Mouse (Mus musculus): Measurements from ENCODE around the gene Mroh2a.

The Mroh2a gene

DNA sequence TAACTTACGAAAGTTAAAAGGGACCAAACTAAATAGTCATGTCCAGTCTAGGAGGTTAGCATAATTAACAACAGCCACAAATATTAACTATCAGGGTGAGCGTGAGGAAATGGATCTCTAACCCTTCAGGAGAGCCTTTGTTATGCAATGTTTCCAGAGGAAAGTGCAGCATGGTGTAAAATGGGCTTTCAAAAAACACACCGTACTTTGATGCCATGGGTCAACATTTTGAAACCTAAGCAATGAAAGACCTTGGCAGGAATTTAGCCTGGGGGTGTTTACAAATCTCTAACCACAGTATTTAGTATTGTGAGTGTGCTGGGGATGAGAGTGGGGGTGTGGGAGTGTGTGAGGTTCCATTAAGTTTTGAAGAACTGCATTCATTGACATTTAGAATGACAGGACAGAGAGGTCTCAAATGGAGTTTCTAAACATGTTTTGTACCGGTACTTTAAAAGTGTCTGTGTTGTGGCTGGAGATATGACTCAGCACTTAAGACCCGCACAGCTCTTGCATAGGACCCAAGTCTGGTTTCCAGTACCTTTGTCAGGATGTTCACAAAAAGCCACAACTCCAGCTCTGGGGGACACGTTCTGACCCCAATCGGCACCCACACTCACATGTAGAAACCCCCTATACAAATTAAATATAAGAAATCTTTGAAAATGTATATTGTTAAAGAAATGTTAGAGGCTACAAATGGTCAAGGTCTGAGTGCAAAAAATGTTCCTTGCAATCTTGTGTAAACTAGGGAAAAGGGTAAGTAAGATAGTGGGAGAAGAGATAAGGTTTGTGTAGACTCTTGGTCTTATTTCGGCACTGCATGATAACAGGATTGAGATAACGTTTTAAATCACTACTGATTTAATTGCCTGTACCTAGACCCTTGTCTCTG is 52.6 kb downstream of the Mroh2a start:
- DNase-seq, result no peak

DNA sequence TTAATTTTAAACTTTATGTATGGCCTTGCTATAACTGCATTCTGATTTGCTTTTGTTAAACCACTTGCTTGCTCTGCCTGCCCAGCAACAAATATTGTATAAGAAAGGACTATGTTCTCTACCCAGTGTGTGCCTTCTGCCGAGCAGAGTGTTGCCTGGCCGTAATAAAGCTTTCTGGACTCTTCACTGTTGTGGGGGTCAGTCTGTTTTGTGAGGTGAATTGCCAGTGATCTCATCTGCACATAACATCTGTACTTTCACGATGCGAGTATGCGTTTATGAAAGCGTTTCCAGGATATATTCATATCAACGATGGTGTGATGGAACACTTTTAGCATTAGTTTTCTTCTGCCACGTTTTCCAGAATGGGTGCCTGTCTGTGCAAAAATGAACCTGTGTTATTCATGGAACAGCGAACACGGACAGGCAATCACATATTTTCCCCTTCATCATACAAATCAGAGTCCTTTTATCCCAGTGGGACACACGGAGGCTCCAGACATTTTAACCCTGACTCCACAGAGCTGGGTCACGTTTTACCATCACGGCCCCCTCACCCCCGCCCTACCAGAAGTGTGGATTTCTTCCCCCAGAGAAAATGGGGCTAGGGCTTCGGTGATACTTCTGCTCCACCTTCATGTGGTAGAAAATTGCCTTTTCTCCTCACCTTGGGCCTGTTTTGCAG is 53.4 kb downstream of the Mroh2a start:
- no peak for DNase-seq

DNA sequence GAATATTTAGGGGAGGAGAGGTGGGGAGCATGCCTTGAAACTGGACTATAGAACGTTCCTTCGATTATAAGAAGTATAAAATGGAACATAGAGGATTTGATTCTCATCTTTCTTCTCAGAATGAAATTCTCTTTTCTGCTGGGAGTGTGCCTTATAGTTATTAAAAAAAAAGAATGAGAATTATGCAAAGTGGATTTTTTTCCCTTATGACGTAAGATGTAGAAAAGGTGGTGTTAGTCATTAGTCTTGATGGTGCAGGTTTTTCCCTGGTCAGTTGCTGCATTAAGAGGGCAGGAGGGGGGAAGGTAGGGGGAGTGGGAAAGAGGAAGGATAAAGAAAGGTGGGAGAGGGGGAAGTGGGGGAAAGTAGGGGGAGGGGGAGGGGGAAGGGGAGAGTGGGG is 55.5 kb downstream of the Mroh2a start:
- DNase-seq, result no peak

DNA sequence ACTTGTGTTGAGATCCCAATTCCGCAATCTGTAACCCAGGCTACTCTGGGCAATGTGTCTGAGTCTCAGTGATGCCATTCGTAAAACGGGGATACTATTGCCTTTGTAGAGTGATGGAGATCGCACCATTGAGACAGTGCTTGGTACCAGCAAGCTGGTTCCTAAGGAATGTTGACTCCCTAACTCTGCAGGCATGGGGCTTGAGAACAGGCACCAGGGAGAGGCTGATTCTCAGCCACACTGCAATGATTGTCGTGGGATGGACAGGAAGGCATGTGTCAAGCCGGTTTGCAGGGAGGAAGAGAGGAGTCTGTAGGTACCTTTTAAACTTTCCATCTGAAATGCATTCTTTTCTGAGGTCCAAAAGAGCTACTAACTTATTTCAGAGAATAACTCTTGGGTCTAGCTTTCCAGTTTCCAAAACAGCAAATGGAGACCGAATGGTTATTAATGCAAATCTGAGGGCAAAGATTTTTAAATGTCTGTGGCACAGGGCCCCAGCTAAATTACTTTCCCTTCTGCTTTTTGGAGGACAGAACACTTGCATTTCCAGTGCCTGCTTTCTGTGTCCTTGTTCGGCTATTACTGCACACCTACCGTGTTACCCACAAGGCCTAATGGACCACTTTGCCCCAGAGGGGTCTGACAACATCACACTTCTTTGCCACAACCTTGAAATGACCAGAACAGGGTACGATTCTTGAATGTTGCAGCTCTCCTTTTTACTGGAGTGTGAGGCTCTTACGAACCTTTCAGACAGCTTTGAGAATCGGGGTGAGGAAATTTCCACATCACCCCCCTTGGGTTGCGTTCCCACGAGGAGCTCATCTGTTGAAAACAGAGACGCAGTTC is 56.8 kb downstream of the Mroh2a start:
- peak; percentile 10 for DNase-seq

DNA sequence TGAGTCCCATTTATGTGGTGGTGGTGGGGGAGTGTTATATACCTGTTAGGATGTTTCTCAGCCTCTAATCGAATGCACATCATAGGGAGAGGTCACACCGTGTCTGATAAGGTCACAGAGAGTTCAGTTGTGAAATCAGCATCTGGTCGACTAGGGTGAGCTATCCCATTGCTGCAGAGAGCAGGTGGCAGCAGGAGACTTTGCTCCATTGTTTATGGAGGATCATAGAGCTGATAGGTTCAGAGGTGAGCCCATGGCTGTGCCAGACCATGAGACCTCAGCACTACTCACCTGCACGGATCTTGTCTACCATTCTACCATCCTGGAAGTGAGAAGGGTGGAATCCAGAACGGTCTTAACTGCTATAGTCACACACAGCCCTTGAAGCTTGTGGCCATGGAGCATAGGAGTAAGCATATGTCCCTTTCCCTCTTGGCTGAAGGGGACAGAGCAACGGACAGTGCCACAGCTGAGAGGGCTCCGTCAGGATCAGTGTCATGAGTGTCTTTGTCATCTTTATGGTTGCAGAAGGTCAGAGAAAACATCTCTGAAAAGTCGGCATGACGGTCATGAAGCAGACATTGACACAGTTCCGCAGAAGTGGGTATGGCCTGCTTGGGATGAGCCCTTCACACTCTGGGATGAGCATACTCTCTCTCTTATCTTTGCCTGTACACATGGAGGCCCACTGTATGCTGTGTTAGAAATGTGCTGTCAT is 57.6 kb downstream of the Mroh2a start:
- peak; percentile 13 for DNase-seq

DNA sequence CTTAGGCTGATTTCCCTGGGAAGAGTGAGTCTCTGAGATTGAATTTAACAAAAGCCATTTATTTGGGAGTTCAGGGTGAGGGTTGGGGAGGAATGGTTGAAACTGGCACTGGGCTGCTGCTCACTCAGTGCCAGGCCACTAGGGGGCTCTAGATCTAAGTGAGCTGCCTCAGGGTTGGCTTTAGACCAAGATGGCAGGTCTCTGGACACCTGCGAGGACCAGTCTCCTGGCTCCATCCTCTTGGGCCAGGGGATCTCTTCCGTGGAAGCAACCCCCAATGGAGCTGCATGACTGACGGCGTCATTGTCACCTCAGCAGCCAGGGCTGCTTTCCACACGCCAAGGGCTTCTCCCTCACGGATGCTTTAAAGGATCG is 58.1 kb downstream of the Mroh2a start:
- peak; percentile 61 for DNase-seq

DNA sequence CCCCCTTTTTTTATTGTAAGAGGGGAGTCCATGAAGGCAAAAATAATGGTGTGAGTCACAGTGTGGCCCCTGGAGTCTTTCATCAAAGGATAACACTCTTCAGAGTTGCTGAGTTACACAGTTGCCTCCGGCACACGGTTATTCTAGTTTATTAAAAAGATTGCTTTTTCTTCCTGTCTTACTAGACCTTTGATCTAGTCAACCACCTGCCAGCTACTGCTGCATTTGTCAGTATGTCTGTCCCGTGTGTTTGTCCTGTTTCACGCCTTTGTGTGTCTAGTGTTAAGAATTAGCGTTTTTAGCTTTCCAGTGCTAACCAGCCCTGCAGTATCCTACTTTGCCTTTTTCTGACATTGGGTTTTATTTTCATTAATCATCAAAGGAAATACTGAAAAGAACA is 58.9 kb downstream of the Mroh2a start:
- DNase-seq, result no peak

DNA sequence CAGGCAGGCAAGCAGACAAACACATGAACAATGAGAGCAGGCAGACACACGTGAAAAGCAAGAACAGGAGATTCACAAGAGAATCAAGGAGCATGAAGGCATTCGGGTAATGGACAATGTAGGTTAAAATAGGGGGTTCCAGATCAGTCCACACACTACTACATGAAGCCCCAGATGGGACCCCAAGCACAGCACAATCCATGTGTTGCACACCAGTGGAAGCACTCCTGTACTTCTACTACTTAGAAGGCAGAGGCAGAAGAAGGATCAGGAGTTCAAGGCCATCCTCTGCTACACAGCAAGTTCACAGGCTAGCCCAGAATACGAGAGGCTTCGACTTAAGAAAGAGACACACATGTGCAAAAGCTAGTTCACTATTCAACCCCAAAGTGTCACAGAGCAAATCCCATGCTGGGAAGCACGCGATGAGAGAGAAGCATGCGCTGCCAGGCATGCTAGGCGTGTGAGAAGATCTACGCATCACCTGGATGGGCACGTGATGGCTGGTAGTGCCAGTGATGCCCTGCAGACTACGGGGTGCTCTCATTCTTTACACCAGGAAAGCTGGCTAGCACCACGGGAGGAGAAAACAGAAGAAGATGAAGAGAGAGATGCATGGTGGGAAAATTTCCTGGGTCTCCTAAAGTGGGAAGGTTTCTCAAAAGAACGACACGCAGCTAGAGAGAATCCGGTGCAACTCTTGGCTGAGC is 59.5 kb downstream of the Mroh2a start:
- DNase-seq, result peak; percentile 19

DNA sequence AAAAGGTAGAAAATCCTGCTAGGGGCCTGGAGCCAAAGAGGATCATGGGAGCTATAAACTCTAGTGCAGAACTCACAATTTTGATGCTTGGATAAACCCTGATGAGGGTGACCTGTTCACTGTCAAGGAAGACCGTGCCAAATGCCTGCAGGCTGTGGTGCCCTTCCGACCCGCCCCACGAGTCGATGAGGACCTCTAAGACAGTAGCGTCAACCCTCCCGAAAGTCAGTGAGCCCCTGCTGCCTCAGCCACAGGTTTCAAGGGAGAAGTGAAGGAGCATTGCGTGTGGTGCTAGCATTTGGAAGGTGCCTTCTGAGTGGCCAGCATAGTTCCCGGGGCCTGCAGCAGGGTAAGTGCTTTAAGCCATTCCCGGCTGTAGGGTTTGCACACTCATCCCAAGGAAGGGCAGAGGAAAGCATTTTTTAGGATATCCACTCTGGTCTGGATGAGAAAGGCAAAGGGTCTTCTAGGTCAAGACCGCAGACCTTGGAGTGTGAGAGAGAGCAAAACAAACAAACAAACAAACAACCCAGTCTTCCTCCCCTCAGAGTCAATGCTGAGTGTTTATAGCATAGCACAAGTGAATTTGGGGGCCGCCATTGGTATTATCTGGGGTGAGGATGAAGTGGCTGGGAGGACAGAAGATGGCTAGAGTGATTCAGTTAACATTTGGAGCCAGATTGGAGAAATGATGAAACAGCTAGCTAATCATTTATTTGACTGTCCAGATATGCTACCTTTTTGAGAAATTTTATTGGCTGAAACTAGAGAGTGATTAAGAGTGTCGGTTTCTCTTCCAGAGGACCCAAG is 60.3 kb downstream of the Mroh2a start:
- peak; percentile 16 for DNase-seq

DNA sequence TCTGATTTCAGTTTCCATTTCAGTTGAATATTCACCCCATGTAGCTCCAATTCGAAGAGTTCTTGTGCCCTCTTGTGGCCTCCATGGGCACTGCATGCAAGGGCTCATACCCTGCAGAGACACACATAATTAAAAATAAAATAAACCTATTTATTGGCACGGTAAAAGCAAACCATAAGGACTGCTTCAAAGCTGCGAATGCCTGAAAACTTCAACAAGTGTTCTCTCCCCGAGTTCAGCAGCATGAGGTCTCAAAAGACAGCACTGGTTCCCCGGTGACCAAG is 60.9 kb downstream of the Mroh2a start:
- DNase-seq, result peak; percentile 72

DNA sequence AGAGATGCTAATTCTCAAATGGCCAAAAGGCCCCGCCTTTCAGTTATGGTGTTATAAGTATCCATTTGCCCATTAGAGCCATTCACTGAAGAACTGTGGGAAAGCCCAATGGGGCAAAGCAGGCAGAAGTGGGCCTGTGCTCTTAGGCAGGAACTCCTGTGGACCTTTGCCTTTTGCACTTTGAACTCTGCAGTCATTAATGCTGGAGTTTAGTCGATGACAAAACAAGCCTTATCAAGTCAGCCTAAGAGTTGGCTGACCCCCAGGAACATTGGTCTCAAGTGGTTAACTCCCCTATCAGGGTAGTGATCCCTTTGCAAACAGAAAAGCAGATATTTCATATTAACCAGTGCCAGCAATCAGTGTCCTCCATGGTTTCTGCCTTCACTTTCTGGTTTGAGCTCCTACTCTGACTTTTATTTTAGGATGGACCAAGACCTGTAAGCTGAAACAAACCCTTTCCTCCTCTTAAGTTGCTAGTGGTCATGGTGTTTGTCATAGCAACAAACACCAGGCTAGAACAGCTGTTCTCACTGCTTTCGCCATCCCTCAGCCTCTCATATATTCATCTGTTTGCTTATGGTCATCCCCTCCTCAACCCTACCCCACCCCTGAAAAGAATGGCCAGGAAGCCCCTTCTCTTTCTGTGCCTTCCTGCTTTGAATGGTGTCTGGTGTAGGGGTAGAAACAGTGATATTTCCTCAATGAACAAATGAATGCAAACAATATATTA is 61.4 kb downstream of the Mroh2a start:
- DNase-seq, result no peak

DNA sequence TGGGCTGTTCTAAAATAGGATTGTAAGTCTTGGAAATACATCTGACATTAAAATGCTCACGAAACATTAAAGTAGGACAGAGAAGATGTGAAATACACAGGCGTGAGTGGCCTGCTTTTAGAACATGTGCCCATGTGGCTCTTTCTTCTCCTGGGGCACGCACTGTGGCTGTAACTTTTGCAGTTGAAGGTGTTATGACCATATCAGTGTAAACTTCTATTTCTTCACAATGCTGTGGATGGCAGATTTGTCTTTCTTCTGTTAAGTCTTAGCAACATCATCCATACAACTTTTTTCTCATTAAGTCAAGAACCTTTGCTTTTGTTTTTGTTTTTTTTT is 62.0 kb downstream of the Mroh2a start:
- DNase-seq, result no peak

DNA sequence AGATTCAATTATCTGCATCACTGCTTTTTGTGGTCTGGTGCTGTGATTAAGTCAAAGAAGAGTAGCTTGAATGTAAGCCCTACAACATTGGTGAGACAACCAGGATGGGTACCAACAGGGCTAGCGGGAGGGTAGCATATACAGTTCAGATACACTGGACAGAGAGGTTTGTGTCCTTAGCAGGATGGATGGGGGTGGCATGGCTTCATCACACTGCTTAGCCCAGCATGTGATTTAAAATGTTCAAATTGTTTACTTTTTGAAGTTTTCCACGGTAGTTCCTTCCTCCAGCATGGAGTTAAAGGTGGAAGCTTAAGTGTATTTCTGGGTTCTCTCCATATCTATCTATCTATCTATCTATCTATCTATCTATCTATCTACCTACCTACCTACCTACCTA is 62.4 kb downstream of the Mroh2a start:
- no peak for DNase-seq

DNA sequence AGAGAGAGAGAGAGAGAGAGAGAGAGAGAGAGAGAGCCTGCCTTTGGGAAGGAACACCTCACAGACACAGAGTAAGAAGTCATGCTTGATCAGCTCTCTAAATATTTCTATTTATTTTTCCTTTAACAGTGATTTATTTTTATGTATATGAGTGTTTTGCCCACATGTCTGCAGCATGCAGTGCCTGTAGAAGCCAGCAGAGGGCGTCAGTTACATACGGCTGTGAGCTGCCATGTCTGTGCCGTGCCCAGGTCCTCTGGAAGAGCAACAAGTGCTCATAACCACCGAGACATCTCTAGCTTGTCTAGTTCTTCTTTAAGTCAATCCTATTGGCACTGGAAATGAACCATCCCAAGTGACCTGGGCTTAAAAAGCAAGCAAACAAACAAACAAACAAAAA is 63.1 kb downstream of the Mroh2a start:
- peak; percentile 76 for DNase-seq

DNA sequence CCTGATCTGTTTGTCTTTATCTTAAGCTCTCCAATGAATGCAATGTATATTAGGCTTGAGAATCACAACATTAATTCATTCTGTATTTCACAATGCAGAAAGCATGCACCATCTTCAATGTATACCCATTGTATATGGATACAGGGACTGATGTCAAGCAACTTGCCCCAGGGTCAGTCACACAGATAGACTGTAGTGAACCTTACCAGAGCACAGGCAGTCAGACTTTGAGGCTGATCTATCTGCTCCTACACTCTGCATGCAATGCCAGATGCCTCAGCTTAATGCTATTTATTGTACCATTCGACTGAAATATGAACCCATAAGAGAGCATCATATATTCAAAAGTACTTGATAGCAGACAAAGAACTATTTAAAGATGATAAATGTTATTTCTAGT is 63.7 kb downstream of the Mroh2a start:
- no peak for DNase-seq

DNA sequence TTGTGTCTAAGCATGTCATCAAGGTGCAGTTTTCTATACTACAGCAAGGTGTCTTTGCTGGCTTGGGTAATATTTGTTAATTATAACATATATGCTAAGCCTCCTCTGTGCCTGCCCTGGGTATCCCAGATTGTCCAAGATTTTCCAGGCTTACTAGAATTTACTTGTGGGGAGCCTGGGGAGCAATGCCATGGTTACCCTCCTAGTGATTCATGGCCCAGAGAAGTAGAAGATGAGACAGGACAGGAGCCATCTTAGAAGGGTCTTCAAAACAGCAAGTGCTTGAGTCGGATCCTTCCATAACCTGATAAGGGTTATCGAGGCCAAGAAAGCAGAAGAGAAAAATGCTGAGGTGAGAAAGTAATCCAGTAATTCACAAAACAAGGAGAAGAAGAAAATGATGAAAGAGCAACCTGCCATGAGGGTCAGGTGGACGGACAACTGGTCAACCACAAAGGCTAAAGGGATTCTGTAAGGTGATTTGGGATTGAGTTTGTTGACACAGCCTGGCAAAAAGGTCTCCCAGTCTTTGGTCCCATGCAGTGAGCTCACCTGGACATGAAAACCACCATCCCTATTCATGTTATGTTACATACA is 64.7 kb downstream of the Mroh2a start:
- DNase-seq, result no peak

DNA sequence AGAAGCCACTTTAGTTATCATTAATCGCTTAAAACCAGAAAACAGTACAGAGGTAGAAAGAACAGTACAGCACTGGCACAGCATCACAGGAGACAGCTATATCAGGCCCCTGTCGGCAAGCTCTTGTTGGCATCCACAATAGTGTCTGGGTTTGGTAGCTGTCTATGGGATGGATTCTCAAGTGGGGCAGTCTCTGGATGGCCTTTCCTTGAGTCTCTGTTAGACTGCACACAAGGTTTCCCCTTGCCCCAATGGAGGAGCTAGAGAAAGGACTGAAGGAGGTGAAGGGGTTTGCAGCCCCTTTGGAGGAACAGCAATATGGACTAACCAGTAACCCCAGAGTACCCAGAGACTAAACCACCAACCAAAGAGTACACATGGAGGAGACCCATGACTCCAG is 65.3 kb downstream of the Mroh2a start:
- no peak for DNase-seq

DNA sequence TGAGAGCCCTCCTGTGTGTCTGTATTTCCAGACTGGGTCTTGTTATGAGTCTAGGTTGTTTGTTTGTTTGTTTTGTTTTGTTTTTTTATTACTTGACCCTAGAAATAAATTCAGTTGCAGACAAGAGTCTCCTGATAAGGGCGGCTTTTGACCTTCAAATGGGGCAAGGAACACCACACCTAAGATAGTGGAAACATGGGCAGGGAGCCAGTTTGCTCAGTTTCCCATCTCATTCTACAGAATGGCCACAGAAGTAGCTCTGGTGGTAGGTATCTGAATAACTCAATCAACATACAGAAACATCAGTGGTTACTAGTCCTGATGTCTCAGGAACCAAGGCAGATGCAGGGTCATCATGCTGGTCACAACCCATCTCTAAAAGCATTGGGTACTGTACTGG is 67.9 kb downstream of the Mroh2a start:
- no peak for DNase-seq

DNA sequence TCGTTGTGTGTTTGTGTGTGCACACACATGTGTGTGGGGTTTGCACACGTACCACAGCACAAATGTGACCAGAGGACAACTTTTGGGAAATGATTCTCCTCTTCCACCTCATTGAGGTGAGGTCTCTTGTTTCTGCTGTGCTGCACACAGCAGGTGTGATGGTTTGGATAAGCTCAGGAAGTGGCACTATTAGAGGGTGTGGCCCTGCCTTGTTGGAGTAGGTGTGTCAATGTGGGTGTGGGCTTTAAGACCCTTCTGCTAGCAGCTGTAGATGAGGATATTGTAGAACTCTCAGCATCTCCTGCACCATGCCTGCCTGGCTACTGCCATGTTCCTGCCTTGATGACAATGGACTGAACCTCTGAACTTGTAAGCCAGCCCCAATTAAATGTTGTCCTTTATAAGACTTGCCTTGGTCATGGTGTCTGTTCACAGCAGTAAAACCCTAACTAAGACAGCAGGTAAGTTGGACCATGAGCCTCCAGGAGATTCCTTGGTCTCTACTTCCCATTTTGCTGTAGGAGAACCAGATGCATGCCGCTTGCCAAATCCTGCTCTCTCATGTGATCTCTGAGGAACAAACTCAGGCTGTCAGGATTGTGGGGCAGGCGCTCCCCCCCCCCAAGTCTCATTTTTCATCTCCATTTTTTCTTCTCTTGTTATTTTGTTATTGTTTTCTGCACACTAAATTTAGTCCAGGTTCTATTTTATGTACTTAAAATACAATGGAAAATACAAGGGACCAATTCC is 69.6 kb downstream of the Mroh2a start:
- DNase-seq, result no peak

Data from thymus, postnatal 14 days (tissue).